Mouse (Mus musculus): ENCODE measurements around the gene Bbs12. TPM values are rescaled to one million over a fixed set of nuclear protein-coding genes. Genes with fewer than 3 reads are reported as not detected.

The Bbs12 gene
- polyA plus RNA-seq, 1 experiment = 1.9 TPM

GRCm38 (mm10) chr3:37350386-37350785 is 38.0 kb downstream of the Bbs12 start:
- Histone ChIP-seq H3K4me1 (ENCODE audit: control insufficient read depth, insufficient read depth, low read length) (0 out of 2 replicates have a peak, but pooled peaks cover 4% of the 10 kb centered on the region), H3K27me3 (ENCODE audit: control insufficient read depth, insufficient read depth, low read length) (peaks cover 4% of the 10 kb centered on the region; the same call in 1 of the 2 replicates), H3K4me3 (replicated peaks; ENCODE audit: insufficient read depth, low read depth, low read length) (no peak overlapping the region), H3K27ac (ENCODE audit: insufficient read depth, low read length) (no peak overlapping the region)
- WGBS = 68% methylated on average over 7 of the region's 7 CpGs
- no peak for DNase-seq
- TF ChIP-seq POLR2A (IDR thresholded peaks at IDR 0.05; ENCODE audit: borderline replicate concordance, insufficient read depth, low read length) = no peak
- TF ChIP-seq CTCF (IDR thresholded peaks at IDR 0.05; ENCODE audit: borderline replicate concordance, insufficient read depth, low read depth, low read length) = no peak

DNA sequence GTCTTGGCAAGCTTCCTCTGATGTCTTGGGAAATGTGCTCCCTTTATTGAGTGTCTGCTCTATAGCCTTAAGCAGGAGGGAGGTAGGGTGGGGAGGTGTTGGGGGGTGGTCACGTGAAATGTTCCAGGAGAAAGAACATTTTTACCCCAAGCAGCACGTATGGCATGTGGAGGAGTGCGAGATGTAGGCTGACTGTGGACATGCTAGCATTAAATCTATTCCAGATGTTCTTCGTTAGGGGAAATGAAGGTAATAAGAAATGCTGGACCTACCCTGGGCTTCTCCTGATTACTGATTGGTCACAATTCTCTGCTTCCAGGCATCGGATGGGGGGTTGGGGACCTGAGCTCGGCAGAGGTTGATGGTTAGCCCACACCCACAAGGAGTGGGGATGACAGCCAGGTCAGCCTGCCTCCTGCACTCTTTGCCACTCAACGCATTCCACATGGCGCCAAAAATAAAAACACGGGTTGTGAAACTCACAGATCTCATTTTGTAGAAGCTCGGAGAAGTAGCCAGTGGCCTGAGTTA is 41.7 kb downstream of the Bbs12 start:
- no peak for DNase-seq
- no peak overlapping the region for H3K27ac ChIP-seq (ENCODE audit: insufficient read depth, low read length)
- H3K4me3 ChIP-seq (replicated peaks; ENCODE audit: insufficient read depth, low read depth, low read length) = no peak overlapping the region
- 0 out of 2 replicates have a peak, but pooled peaks cover 2% of the 10 kb centered on the region for H3K4me1 ChIP-seq (ENCODE audit: control insufficient read depth, insufficient read depth, low read length)
- H3K27me3 ChIP-seq (ENCODE audit: control insufficient read depth, insufficient read depth, low read length) = no peaks in the 10 kb centered on the region
- TF ChIP-seq CTCF (IDR thresholded peaks at IDR 0.05; ENCODE audit: borderline replicate concordance, insufficient read depth, low read depth, low read length) (no peak), POLR2A (IDR thresholded peaks at IDR 0.05; ENCODE audit: borderline replicate concordance, insufficient read depth, low read length) (no peak)
- WGBS = 86% methylated on average over 10 of the region's 10 CpGs

DNA sequence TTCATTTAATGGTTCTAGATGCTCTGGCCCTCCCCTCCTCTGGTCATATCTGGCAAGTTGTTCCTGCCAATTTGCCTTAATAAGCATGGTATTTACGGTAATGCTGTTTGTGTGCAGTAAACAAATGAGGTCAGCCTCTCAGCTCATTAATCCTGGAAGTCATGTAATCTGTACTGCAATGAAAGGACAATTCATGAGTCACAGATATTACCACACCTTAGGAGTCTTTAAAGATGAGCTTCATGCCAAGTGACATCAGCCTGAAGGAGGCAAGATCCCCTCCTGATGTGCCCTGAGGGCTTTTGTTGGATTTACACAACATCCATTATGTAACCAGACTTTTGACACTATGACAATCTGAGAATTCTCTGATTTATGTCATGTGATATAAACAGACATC is 42.4 kb downstream of the Bbs12 start:
- 72% methylated on average over 1 of the region's 1 CpGs for WGBS
- no peaks in the 10 kb centered on the region for H3K27me3 ChIP-seq (ENCODE audit: control insufficient read depth, insufficient read depth, low read length)
- TF ChIP-seq POLR2A (IDR thresholded peaks at IDR 0.05; ENCODE audit: borderline replicate concordance, insufficient read depth, low read length) = no peak
- no peak for TF ChIP-seq CTCF (IDR thresholded peaks at IDR 0.05; ENCODE audit: borderline replicate concordance, insufficient read depth, low read depth, low read length)
- no peak overlapping the region for H3K4me3 ChIP-seq (replicated peaks; ENCODE audit: insufficient read depth, low read depth, low read length)
- H3K27ac ChIP-seq (ENCODE audit: insufficient read depth, low read length) = no peak overlapping the region
- H3K4me1 ChIP-seq (ENCODE audit: control insufficient read depth, insufficient read depth, low read length) = no peaks in the 10 kb centered on the region
- no peak for DNase-seq

DNA sequence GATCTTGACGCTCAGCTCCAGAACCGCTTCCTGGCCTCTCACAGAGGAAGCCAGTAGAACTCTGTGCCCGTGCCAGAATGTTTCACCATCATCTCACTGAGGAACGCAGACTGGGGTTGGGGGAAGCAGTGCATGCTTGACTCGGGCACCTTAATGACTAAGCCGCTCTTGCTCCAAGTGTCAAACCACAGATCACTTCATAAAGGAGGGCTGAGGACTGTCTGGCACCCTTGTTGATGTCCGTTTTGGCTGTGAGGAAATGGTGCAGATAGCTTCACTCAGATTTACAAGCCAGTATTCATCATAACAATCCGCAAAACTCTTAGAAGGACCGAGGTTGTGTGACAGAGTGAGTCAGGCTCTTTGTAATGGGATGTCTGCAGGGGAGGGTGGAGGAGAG is 48.4 kb downstream of the Bbs12 start:
- no peak overlapping the region for H3K4me3 ChIP-seq (replicated peaks; ENCODE audit: insufficient read depth, low read depth, low read length)
- no peak overlapping the region for H3K27ac ChIP-seq (ENCODE audit: insufficient read depth, low read length)
- WGBS = 64% methylated on average over 9 of the region's 9 CpGs
- no peaks in the 10 kb centered on the region for H3K4me1 ChIP-seq (ENCODE audit: control insufficient read depth, insufficient read depth, low read length)
- H3K27me3 ChIP-seq (ENCODE audit: control insufficient read depth, insufficient read depth, low read length) = no peaks in the 10 kb centered on the region
- DNase-seq = no peak
- TF ChIP-seq POLR2A (IDR thresholded peaks at IDR 0.05; ENCODE audit: borderline replicate concordance, insufficient read depth, low read length) (no peak), CTCF (IDR thresholded peaks at IDR 0.05; ENCODE audit: borderline replicate concordance, insufficient read depth, low read depth, low read length) (no peak)

DNA sequence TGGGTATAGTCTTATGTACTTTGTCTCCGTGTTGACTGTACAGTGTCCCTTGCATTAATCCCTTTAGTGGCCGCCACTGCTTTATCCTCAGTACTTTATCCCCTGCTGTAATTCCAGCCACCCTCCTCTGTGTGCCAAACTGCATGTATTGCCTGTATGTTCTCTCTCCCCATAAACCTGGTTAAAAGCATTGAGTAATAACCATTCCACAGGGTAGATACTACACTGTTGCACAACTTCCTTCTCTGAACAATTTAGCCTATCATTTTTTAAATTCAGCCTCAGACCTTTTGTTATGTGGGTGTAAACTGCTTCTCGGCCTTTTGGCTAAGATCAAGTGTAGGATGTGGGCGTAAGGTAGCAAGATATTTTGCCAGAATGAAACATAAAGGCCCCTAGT is 52.8 kb downstream of the Bbs12 start:
- no peaks in the 10 kb centered on the region for H3K27me3 ChIP-seq (ENCODE audit: control insufficient read depth, insufficient read depth, low read length)
- 86% methylated on average over 4 of the region's 4 CpGs for WGBS
- TF ChIP-seq CTCF (IDR thresholded peaks at IDR 0.05; ENCODE audit: borderline replicate concordance, insufficient read depth, low read depth, low read length) = no peak
- TF ChIP-seq POLR2A (IDR thresholded peaks at IDR 0.05; ENCODE audit: borderline replicate concordance, insufficient read depth, low read length) = no peak
- no peak overlapping the region for H3K4me3 ChIP-seq (replicated peaks; ENCODE audit: insufficient read depth, low read depth, low read length)
- no peak for DNase-seq
- H3K27ac ChIP-seq (ENCODE audit: insufficient read depth, low read length) = no peak overlapping the region
- no peaks in the 10 kb centered on the region for H3K4me1 ChIP-seq (ENCODE audit: control insufficient read depth, insufficient read depth, low read length)

DNA sequence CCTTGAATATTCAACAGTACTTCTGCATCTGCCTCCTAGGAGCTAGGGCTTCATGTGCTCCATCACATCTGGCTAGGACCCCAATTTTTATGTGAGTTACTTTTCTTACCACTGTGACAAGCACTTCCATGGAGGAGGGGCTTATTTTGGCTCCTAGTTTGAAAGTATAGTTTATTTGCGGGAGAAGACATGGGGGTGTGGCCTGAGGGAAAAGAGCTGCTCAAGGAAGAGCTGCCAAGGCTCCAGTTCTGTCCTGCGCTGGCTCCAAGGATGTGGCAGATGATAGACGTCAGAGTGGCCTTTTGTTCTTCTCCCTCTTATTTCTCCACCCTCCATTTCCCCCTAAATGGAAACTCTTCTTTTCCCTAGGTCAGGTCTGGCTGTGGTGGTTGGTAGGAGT is 53.6 kb downstream of the Bbs12 start:
- Histone ChIP-seq H3K27ac (ENCODE audit: insufficient read depth, low read length) (no peak overlapping the region), H3K4me1 (ENCODE audit: control insufficient read depth, insufficient read depth, low read length) (no peaks in the 10 kb centered on the region), H3K4me3 (replicated peaks; ENCODE audit: insufficient read depth, low read depth, low read length) (no peak overlapping the region), H3K27me3 (ENCODE audit: control insufficient read depth, insufficient read depth, low read length) (no peaks in the 10 kb centered on the region)
- no peak for DNase-seq
- TF ChIP-seq CTCF (IDR thresholded peaks at IDR 0.05; ENCODE audit: borderline replicate concordance, insufficient read depth, low read depth, low read length) (no peak), POLR2A (IDR thresholded peaks at IDR 0.05; ENCODE audit: borderline replicate concordance, insufficient read depth, low read length) (no peak)
- 17% methylated on average over 3 of the region's 3 CpGs for WGBS

DNA sequence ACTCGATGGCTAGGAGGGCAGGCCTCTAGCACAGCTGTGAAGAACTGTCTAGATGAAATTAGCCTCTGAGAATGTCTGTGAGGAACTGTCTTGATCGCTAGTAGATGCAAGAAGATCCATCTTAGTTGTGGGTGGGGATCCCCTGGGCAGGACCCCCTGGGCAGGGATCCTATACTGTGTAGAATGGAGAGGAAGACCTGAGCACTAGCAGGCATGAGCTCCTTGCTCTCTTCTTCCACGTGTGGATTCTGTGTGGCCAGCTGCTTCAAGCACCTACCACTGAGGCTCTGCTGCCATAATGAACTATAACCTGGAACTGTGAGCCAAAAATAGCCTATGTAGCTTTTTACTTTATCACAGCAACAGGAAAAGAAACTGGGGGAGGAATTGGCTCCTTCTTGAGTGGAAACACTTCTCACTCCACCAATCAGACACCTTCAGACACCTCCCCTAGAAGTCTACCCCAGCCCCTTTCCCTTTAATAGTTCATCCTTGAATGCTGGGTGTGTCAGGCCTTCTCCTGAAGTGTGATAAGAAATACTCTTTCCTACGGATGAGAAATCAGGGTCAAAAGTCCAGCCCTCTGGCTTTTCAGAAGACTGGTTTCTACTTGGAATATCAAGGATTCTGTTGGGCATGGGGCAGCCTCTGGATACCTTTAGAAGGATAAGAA is 54.2 kb downstream of the Bbs12 start:
- DNase-seq = no peak
- Histone ChIP-seq H3K27me3 (ENCODE audit: control insufficient read depth, insufficient read depth, low read length) (no peaks in the 10 kb centered on the region), H3K4me3 (replicated peaks; ENCODE audit: insufficient read depth, low read depth, low read length) (no peak overlapping the region), H3K27ac (ENCODE audit: insufficient read depth, low read length) (no peak overlapping the region), H3K4me1 (ENCODE audit: control insufficient read depth, insufficient read depth, low read length) (no peaks in the 10 kb centered on the region)
- TF ChIP-seq CTCF (IDR thresholded peaks at IDR 0.05; ENCODE audit: borderline replicate concordance, insufficient read depth, low read depth, low read length) (no peak), POLR2A (IDR thresholded peaks at IDR 0.05; ENCODE audit: borderline replicate concordance, insufficient read depth, low read length) (no peak)
- whole genome bisulfite sequencing = 75% methylated on average over 4 of the region's 4 CpGs

DNA sequence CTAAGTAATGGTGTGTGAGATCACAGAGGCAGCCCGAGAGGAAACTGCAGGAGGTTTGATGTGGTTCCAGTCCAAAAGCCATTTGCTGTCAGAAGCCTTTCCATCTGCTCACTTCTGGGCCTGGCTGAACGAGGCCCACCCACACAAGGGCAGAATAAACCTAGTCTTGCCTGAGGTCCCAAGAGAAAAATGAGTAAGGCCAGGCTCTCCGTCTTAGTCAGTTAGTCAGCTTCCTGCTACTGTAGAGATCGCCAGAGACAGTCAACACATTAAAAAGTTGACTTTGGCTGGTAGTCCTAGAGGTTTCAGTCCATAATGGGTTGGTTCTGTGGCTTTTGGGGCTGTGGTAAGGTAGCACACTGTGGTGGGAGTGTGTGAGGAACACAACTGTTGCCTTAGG is 58.1 kb downstream of the Bbs12 start:
- Histone ChIP-seq H3K27ac (ENCODE audit: insufficient read depth, low read length) (no peak overlapping the region), H3K27me3 (ENCODE audit: control insufficient read depth, insufficient read depth, low read length) (no peaks in the 10 kb centered on the region), H3K4me3 (replicated peaks; ENCODE audit: insufficient read depth, low read depth, low read length) (no peak overlapping the region), H3K4me1 (ENCODE audit: control insufficient read depth, insufficient read depth, low read length) (no peaks in the 10 kb centered on the region)
- DNase-seq = no peak
- TF ChIP-seq POLR2A (IDR thresholded peaks at IDR 0.05; ENCODE audit: borderline replicate concordance, insufficient read depth, low read length) = no peak
- no peak for TF ChIP-seq CTCF (IDR thresholded peaks at IDR 0.05; ENCODE audit: borderline replicate concordance, insufficient read depth, low read depth, low read length)
- WGBS = 39% methylated on average over 4 of the region's 4 CpGs

Other genes with a start within 250 kb of the Bbs12 start
- not detected in 2 replicates for gene Adad1, start 249.0 kb upstream of the Bbs12 start, polyA plus RNA-seq (2012; rRNA removed)
- gene Il2, start 186.6 kb upstream of the Bbs12 start, polyA plus RNA-seq (2012; rRNA removed) = 0.30 and 0.36 TPM in 2 replicates
- 0.10 TPM in 1 of 2 replicates, not detected in the other for gene Il21, start 79.9 kb upstream of the Bbs12 start, polyA plus RNA-seq (2012; rRNA removed)
- gene Cetn4, start 154 bp downstream of the Bbs12 start, polyA plus RNA-seq (2012; rRNA removed) = 7.7 and 8.1 TPM in 2 replicates
- 1.8 and 2.3 TPM in 2 replicates for gene Fgf2, start 35.8 kb downstream of the Bbs12 start, polyA plus RNA-seq (2012; rRNA removed)
- gene Spata5, start 107.3 kb downstream of the Bbs12 start, polyA plus RNA-seq (2012; rRNA removed) = 8.0 and 9.0 TPM in 2 replicates
- gene Nudt6, start 107.7 kb downstream of the Bbs12 start, polyA plus RNA-seq (2012; rRNA removed) = 9.3 TPM in 2 replicates

All from cerebellum, adult 2 months (tissue).